Mouse (Mus musculus) embryonic facial prominence, embryonic 12.5 days (tissue): ENCODE results near the gene Atp2a2. TPM values are rescaled to one million over a fixed set of nuclear protein-coding genes. Genes with fewer than 3 reads are reported as not detected.
"Not testable (repeated sequence)": the region's sequence is repeated elsewhere in the genome, so short reads cannot be mapped to it uniquely, and the experiment has no call there.

Experiments
- ATAC-seq: fragments of 200-750 bp; cut with Nextera tagmentation; 2 replicates; pipeline ENCODE4 v1.8.0; 2017; ENCODE audit not compliant: insufficient number of reproducible peaks, insufficient read depth, low FRiP score, low TSS enrichment
- H3K27ac ChIP-seq: fragments of 300-500 bp; sonication (generic); 2 replicates; pipeline ENCODE4 v1.5.1; 2016; ENCODE audit warnings: mild to moderate bottlenecking
- H3K27me3 ChIP-seq: fragments of 300-500 bp; sonication (generic); 2 replicates; pipeline ENCODE4 v1.6.1; 2016; ENCODE audit warnings: mild to moderate bottlenecking, moderate library complexity
- H3K36me3 ChIP-seq: fragments of 300-500 bp; sonication (generic); 2 replicates; pipeline ENCODE4 v1.6.1; 2016; ENCODE audit warnings: mild to moderate bottlenecking
- H3K4me1 ChIP-seq: fragments of 300-500 bp; sonication (generic); 2 replicates; pipeline ENCODE4 v1.6.1; 2016
- H3K4me2 ChIP-seq: fragments of 300-500 bp; sonication (generic); replicated peaks from 2 replicates; pipeline ENCODE4 v1.6.1; 2016; ENCODE audit warnings: mild to moderate bottlenecking, moderate library complexity
- H3K4me3 ChIP-seq: fragments of 300-500 bp; sonication (generic); 2 replicates; pipeline ENCODE4 v1.5.1; 2016; ENCODE audit warnings: mild to moderate bottlenecking
- H3K9ac ChIP-seq: fragments of 300-500 bp; sonication (generic); 2 replicates; pipeline ENCODE4 v1.6.1; 2016; ENCODE audit warnings: mild to moderate bottlenecking, moderate library complexity
- H3K9me3 ChIP-seq: fragments of 300-500 bp; sonication (generic); 2 replicates; pipeline ENCODE4 v1.6.1; 2016; ENCODE audit warnings: mild to moderate bottlenecking, moderate library complexity
- whole genome bisulfite sequencing: fragments of 180-500 bp; shearing (Covaris S2); methylation state at CpG from one replicate; pipeline ENCODE4 v1.1.7; 2016; 5-methylcytosine and 5-hydroxymethylcytosine counted together
- polyA plus RNA-seq: library from polyadenylated mRNA; unstranded; fragments of >200 nt; fragmentation: Nextera tagmentation; extraction: Ambion mirVana; gene quantifications from 2 replicates; pipeline ENCODE4 v1.2.1, GENCODE M21; 2016

Gene Atp2a2
- polyA plus RNA-seq, 1 experiment from 2014 or later, result 51.5 TPM

DNA sequence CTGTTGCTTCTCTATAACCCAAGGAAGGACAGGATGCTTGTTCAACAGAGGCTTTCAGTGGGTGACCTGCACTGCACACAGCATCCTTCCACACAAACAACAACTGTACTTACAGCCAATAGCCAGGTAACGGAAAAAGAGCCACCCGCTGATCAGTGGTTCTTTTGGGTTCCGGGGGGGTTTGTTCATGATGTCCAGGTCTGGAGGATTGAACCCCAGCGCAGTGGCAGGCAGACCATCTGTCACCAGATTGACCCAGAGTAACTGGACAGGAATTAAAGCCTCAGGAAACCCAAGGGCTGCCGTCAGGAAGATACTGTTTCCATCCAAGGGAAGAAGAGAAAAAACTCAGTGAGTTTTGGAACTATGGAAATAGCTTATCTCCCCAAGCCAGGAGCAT, 42.7 kb downstream of the Atp2a2 start:
- WGBS, result 99% methylated on average over 5 of the region's 5 CpGs
- Histone ChIP-seq H3K27me3 (no peaks in the 10 kb centered on the region), H3K36me3 (peaks cover 96% of the 10 kb centered on the region), H3K9ac (no peak overlapping the region), H3K27ac (no peak overlapping the region), H3K4me3 (no peak overlapping the region), H3K4me2 (no peak overlapping the region), H3K9me3 (no peaks in the 10 kb centered on the region), H3K4me1 (no peaks in the 10 kb centered on the region)
- ATAC-seq, result no peak

DNA sequence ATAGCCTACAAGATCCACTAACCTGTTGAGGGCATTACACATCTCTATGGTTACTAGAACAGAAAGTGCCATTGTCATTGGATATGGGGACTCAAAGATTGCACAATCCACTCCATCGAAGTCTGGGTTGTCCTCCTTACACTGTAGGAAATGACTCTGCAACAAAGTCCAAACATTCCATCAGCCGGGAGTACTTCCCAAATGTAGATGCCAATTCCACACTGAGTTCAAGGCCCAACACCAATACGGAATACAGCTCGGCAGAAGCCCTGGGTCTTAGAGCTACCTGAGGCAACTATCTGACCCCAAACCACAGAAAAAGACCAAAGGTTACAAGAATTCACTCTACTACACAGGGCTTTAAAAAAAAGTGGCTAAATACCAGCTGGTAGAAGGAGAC, 44.0 kb downstream of the Atp2a2 start:
- Histone ChIP-seq H3K9me3 (no peaks in the 10 kb centered on the region), H3K27ac (no peak overlapping the region), H3K36me3 (peaks cover 96% of the 10 kb centered on the region), H3K4me2 (no peak overlapping the region), H3K9ac (no peak overlapping the region), H3K4me3 (no peak overlapping the region), H3K27me3 (no peaks in the 10 kb centered on the region), H3K4me1 (no peaks in the 10 kb centered on the region)
- 91% methylated on average over 4 of the region's 4 CpGs for WGBS
- no peak for ATAC-seq

DNA sequence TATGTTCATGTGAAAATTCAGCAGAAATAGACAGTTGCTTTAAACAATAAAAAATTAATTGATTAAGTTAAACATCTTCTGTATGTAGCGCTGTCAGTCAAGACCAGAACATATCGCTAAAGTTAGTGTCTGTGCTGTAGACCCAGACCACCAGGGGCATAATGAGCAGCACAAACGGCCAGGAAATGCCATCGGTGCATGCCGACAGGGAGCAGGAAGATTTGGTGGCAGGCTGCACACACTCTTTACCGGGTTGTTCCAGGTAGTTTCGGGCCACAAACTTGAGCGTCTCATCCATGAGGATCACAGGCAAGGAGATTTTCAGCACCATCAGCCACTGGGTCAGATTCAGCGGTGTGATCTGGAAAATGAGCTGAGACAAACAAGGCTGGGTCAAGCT, 45.0 kb downstream of the Atp2a2 start:
- H3K27ac ChIP-seq, H3K4me3 ChIP-seq, H3K9ac ChIP-seq, H3K4me2 ChIP-seq, H3K27me3 ChIP-seq, ATAC-seq, H3K9me3 ChIP-seq, H3K4me1 ChIP-seq: not testable (repeated sequence)
- peaks cover 96% of the 10 kb centered on the region for H3K36me3 ChIP-seq
- 83% methylated on average over 9 of the region's 9 CpGs for WGBS

DNA sequence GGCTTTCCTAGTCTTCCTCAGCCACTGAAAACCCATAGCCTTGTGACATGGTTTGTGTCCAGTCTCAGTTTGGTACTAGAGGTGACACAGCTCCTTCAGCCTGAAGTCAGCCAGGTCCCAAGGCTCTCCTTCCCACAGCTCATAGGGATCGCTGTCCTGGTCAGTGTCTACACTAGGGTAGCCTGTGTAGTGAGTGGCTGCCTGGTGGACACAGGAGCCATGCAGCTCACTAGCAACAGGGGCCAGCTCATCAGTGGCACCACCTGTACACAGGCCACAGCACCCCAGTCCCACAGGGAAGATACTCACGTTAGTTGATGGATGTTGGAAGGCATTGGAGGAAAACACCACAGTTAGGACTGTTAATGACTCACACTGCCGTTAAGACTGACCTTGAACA, 46.4 kb downstream of the Atp2a2 start:
- Histone ChIP-seq H3K9me3 (no peaks in the 10 kb centered on the region), H3K27me3 (no peaks in the 10 kb centered on the region), H3K27ac (no peak overlapping the region), H3K9ac (no peak overlapping the region), H3K36me3 (peaks cover 82% of the 10 kb centered on the region), H3K4me3 (no peak overlapping the region), H3K4me1 (no peaks in the 10 kb centered on the region), H3K4me2 (no peak overlapping the region)
- WGBS, result 93% methylated on average over 3 of the region's 3 CpGs
- ATAC-seq, result no peak

DNA sequence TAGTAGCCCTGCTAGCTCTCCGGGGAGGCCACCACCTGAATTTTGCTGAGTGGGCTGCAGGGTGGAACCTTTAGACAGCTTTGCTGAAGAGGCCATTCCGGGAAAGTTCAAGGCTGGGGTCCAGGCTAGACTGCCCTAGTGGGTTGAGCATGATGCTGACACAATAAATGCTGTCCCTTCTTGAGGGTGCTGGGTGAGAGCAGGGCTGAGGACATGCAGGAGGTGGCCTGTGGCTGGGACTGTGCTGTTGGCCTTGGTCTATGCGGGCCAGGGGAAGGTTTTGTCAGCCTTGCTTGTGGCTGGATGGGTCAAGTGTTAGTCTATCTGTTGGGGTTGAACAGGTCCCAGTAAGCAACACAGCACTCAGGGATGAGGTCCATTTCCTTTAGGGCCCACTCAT, 47.1 kb downstream of the Atp2a2 start:
- Histone ChIP-seq H3K4me3 (no peak overlapping the region), H3K9me3 (no peaks in the 10 kb centered on the region), H3K27ac (no peak overlapping the region), H3K36me3 (peaks cover 75% of the 10 kb centered on the region), H3K27me3 (no peaks in the 10 kb centered on the region), H3K4me1 (no peaks in the 10 kb centered on the region), H3K4me2 (no peak overlapping the region), H3K9ac (no peak overlapping the region)
- ATAC-seq, result no peak
- WGBS, result 90% methylated on average over 3 of the region's 3 CpGs

GRCm38 (mm10) chr5:122454442-122454841, 47.6 kb downstream of the Atp2a2 start:
- no peak overlapping the region for H3K4me2 ChIP-seq
- H3K9me3 ChIP-seq, result no peaks in the 10 kb centered on the region
- H3K9ac ChIP-seq, result no peak overlapping the region
- WGBS, result 91% methylated on average over 4 of the region's 4 CpGs
- peaks cover 70% of the 10 kb centered on the region for H3K36me3 ChIP-seq
- ATAC-seq, result no peak
- no peaks in the 10 kb centered on the region for H3K4me1 ChIP-seq
- H3K27ac ChIP-seq, result no peak overlapping the region
- no peaks in the 10 kb centered on the region for H3K27me3 ChIP-seq
- no peak overlapping the region for H3K4me3 ChIP-seq

DNA sequence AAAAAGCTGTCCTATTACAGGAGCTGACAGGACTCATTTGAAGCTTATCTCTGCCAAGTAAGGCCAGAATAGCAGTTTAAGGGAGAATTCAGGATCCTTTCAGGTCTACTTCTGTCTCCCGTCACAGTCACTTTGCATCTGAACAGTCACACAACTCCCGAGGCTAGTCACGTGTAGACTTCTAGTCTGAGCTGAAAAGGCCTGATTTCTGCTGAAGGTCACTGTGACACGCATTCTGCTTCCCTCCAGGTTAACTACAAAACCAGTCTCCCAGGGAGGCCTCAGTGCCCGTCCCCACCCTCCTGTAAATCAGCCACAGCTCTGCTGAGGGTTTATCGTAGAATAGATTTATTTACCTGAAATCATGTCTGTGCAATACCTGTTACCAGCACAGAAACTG, 48.8 kb downstream of the Atp2a2 start:
- whole genome bisulfite sequencing, result 86% methylated on average over 6 of the region's 6 CpGs
- Histone ChIP-seq H3K27ac (no peak overlapping the region), H3K36me3 (peaks cover 58% of the 10 kb centered on the region), H3K4me3 (no peak overlapping the region), H3K9me3 (no peaks in the 10 kb centered on the region), H3K4me1 (no peaks in the 10 kb centered on the region), H3K27me3 (no peaks in the 10 kb centered on the region), H3K9ac (no peak overlapping the region), H3K4me2 (no peak overlapping the region)
- ATAC-seq, result no peak

DNA sequence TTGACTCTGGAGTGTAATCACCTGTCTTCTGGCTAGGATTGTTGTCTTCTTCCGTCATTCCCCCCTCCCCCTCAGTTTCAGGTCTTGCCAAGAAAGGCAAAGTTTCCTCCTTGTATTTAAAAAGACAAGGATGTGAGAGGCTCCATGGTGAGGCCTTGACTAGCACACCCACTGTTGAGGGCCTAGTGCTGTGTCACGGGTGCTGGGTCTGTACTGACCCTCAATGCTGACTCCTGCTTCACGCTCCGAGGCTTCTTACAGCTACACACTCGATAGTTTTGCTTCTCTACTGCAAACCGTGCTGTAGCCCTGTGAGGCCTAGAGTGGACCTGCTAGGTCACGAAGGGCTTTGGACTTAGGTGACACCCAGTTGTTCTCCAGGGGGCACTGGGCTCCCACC, 49.8 kb downstream of the Atp2a2 start:
- no peak for ATAC-seq
- no peak overlapping the region for H3K4me2 ChIP-seq
- H3K4me1 ChIP-seq, result no peaks in the 10 kb centered on the region
- H3K4me3 ChIP-seq, result no peak overlapping the region
- H3K27ac ChIP-seq, result no peak overlapping the region
- H3K27me3 ChIP-seq, result no peaks in the 10 kb centered on the region
- no peaks in the 10 kb centered on the region for H3K9me3 ChIP-seq
- H3K36me3 ChIP-seq, result peaks cover 54% of the 10 kb centered on the region
- WGBS, result 84% methylated on average over 7 of the region's 7 CpGs
- H3K9ac ChIP-seq, result no peak overlapping the region

- Histone ChIP-seq H3K9ac (no peak overlapping the region), H3K4me3 (no peak overlapping the region), H3K4me2 (no peak overlapping the region), H3K36me3 (peaks cover 56% of the 10 kb centered on the region), H3K27ac (no peak overlapping the region), H3K27me3 (no peaks in the 10 kb centered on the region), H3K9me3 (no peaks in the 10 kb centered on the region), H3K4me1 (no peaks in the 10 kb centered on the region)
- 86% methylated on average over 5 of the region's 5 CpGs for WGBS
- no peak for ATAC-seq
Measured at GRCm38 (mm10) chr5:122451324-122451723, 50.7 kb downstream of the Atp2a2 start.

DNA sequence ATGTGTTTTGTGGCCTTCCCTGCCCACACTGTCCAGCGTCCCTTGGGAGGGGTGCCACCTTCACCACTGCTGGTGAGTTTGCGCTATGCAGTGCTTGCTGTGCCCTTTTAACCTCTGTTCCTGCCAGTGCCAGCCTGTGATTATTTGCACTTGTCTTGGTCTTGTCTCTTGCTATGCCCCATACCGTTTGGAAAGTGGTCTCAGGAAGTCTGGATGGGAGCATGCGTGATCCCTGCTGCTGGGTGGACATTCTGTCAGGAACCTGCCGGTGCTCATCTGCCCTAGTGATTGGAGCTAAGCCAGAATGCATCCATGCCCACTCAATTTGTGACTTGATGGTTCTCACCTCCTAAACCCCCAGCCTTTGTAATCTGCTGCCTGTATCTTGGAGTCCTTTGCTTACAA, 51.1 kb downstream of the Atp2a2 start:
- no peak overlapping the region for H3K27ac ChIP-seq
- H3K36me3 ChIP-seq, result peaks cover 57% of the 10 kb centered on the region
- H3K4me2 ChIP-seq, result no peak overlapping the region
- no peak overlapping the region for H3K9ac ChIP-seq
- ATAC-seq, result no peak
- WGBS, result 74% methylated on average over 5 of the region's 5 CpGs
- no peak overlapping the region for H3K4me3 ChIP-seq
- H3K27me3 ChIP-seq, result no peaks in the 10 kb centered on the region
- no peaks in the 10 kb centered on the region for H3K4me1 ChIP-seq
- H3K9me3 ChIP-seq, result no peaks in the 10 kb centered on the region

DNA sequence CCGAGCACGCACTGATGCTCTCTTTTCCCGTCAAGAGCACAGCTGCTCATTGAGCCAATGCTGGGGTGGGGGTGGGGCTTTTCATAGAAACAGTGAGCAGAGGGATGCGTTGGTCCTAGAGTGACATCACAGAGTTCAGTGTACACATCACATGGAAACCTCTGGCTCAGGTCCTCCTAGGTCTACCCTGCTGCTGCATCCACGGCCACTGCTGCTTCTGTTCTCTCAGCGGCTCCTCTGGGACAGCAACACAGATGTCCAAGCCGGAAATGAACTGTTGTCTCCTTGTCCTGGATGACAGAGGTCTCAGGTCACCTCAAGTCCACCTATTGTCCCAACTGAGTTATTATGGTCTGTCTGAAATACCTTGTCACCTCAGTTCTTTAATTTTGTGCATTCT, 52.1 kb downstream of the Atp2a2 start:
- Histone ChIP-seq H3K9ac (no peak overlapping the region), H3K4me3 (no peak overlapping the region), H3K9me3 (no peaks in the 10 kb centered on the region), H3K27ac (no peak overlapping the region), H3K4me1 (no peaks in the 10 kb centered on the region), H3K27me3 (no peaks in the 10 kb centered on the region), H3K4me2 (no peak overlapping the region), H3K36me3 (peaks cover 57% of the 10 kb centered on the region)
- 65% methylated on average over 7 of the region's 7 CpGs for WGBS
- ATAC-seq, result no peak

- H3K9ac ChIP-seq, result no peak overlapping the region
- no peaks in the 10 kb centered on the region for H3K4me1 ChIP-seq
- no peak for ATAC-seq
- H3K27ac ChIP-seq, result no peak overlapping the region
- WGBS, result 79% methylated on average over 5 of the region's 5 CpGs
- no peaks in the 10 kb centered on the region for H3K9me3 ChIP-seq
- no peak overlapping the region for H3K4me2 ChIP-seq
- H3K36me3 ChIP-seq, result peaks cover 57% of the 10 kb centered on the region
- no peak overlapping the region for H3K4me3 ChIP-seq
- no peaks in the 10 kb centered on the region for H3K27me3 ChIP-seq
Measured at GRCm38 (mm10) chr5:122448869-122449268, 53.2 kb downstream of the Atp2a2 start.

- peaks cover 57% of the 10 kb centered on the region for H3K36me3 ChIP-seq
- 87% methylated on average over 8 of the region's 8 CpGs for WGBS
- no peaks in the 10 kb centered on the region for H3K27me3 ChIP-seq
- no peak overlapping the region for H3K27ac ChIP-seq
- H3K9ac ChIP-seq, result no peak overlapping the region
- ATAC-seq, result no peak
- H3K4me3 ChIP-seq, result no peak overlapping the region
- H3K9me3 ChIP-seq, result no peaks in the 10 kb centered on the region
- no peaks in the 10 kb centered on the region for H3K4me1 ChIP-seq
- no peak overlapping the region for H3K4me2 ChIP-seq
Measured at GRCm38 (mm10) chr5:122447857-122448256, 54.2 kb downstream of the Atp2a2 start.
